11 mouse cellular contexts compared by ENCODE assay signal in the genomic region with DNA sequence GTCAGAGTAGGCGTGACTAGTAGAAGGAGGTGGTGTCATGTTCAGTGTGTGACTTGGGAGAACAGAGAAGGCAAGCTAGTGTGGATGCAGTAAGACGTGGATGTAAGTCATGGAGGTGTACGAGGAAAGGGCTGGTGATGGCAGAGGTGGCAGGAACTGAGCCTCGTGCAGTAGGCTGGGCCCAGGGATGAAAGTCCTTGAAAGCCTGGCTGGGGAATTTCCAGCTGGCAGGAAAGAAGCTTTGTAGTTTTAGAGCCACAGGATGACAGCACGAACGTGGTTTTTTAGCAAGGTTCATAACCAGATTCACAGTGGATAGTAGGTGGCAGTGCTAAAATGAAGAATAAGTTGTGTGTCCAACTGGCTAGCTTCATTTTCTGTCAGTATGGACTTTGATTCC. TPM values are rescaled to one million over a fixed set of nuclear protein-coding genes. Genes with fewer than 3 reads are reported as not detected.
A peak's percentile ranks its signal among the peaks of the same experiment; 100 is the strongest.
DNase-seq lines count a peak whose midpoint lies in the region; ATAC-seq and TF ChIP-seq lines count a peak whose summit lies in the region.
"Had no signal": no experiment of that assay in that cellular context is flagged by ENCODE, and none has a peak within 500 bp of the region (broad histone marks: within the 10 kb centered on the region; RNA-seq: fewer than 3 reads in every experiment).

No protein-coding gene starts in this region.

- no peaks in the 10 kb centered on the region for H3K27me3 ChIP-seq in hindbrain, embryonic 16.5 days (replicated peaks; ENCODE audit: control insufficient read depth, insufficient read depth, low read length)
- H3K27me3 ChIP-seq in hindbrain, embryonic 12.5 days: no peaks in the 10 kb centered on the region
- H3K27me3 ChIP-seq: CH12.LX; liver, embryonic 15.5 days; midbrain, embryonic 15.5 days had no signal

- no peak overlapping the region for H3K4me3 ChIP-seq in hindbrain, embryonic 16.5 days (ENCODE audit: low read length)
- H3K4me3 ChIP-seq in hindbrain, embryonic 12.5 days: no peak overlapping the region
- H3K4me3 ChIP-seq in embryonic fibroblast, embryonic 13.5 days (ENCODE audit: insufficient read depth, low read length): no peak overlapping the region
- H3K4me3 ChIP-seq: liver, embryonic 15.5 days; midbrain, embryonic 15.5 days had no signal

- TF ChIP-seq POLR2A in embryonic fibroblast, embryonic 13.5 days (IDR thresholded peaks at IDR 0.05; ENCODE audit: low read depth, low read length): no peak

- no peak overlapping the region for H3K27ac ChIP-seq in hindbrain, embryonic 16.5 days (ENCODE audit: low read depth, low read length)
- H3K27ac ChIP-seq in hindbrain, embryonic 12.5 days: no peak overlapping the region
- peak overlapping the region; percentile 38 for H3K27ac ChIP-seq in embryonic fibroblast, embryonic 13.5 days (ENCODE audit: insufficient read depth, low read length)
- H3K27ac ChIP-seq: liver, embryonic 15.5 days; midbrain, embryonic 15.5 days had no signal

- ATAC-seq in cerebellum, adult (ENCODE audit: insufficient number of reproducible peaks, low FRiP score, low TSS enrichment): no peak
- ATAC-seq in hindbrain, embryonic 16.5 days: peak; percentile 41
- ATAC-seq in hindbrain, embryonic 12.5 days (ENCODE audit: low FRiP score): no peak
- ATAC-seq: midbrain, embryonic 15.5 days had no signal

- no peaks in the 10 kb centered on the region for H3K36me3 ChIP-seq in hindbrain, embryonic 16.5 days (ENCODE audit: control insufficient read depth, insufficient read depth, low read length)
- no peaks in the 10 kb centered on the region for H3K36me3 ChIP-seq in hindbrain, embryonic 12.5 days
- H3K36me3 ChIP-seq: liver, embryonic 15.5 days; midbrain, embryonic 15.5 days had no signal

- WGBS in hindbrain, embryonic 16.5 days: 44% methylated on average over 6 of the region's 6 CpGs
- 49% methylated on average over 6 of the region's 6 CpGs for WGBS in hindbrain, embryonic 12.5 days

- no peak for TF ChIP-seq CTCF in embryonic fibroblast, embryonic 13.5 days (IDR thresholded peaks at IDR 0.05; ENCODE audit: borderline replicate concordance, insufficient read depth, low read length)

- H3K4me1 ChIP-seq in hindbrain, embryonic 16.5 days (ENCODE audit: control insufficient read depth, insufficient read depth, low read depth, low read length): peaks cover 10% of the 10 kb centered on the region
- peaks cover 22% of the 10 kb centered on the region for H3K4me1 ChIP-seq in hindbrain, embryonic 12.5 days
- peaks cover 17% of the 10 kb centered on the region for H3K4me1 ChIP-seq in embryonic fibroblast, embryonic 13.5 days (ENCODE audit: control insufficient read depth, insufficient read depth, low read length)

- no peaks in the 10 kb centered on the region for H3K9me3 ChIP-seq in hindbrain, embryonic 16.5 days (ENCODE audit: control insufficient read depth, low read length)
- H3K9me3 ChIP-seq in hindbrain, embryonic 12.5 days (replicated peaks): no peaks in the 10 kb centered on the region
- H3K9me3 ChIP-seq: liver, embryonic 15.5 days; midbrain, embryonic 15.5 days had no signal

- no peak overlapping the region for H3K4me2 ChIP-seq in hindbrain, embryonic 16.5 days (ENCODE audit: low read length)
- H3K4me2 ChIP-seq in hindbrain, embryonic 12.5 days (replicated peaks): no peak overlapping the region
- H3K4me2 ChIP-seq: liver, embryonic 15.5 days; midbrain, embryonic 15.5 days had no signal

- peak; percentile 15 to 22 for DNase-seq in cerebellum, postnatal 14 days
- peak; percentile 5 for DNase-seq in CD4-positive helper T cell, adult 2 months (ENCODE audit: low read depth, low spot score)
- no peak for DNase-seq in thymus, postnatal 14 days
- no peak for DNase-seq in spleen, adult 18-20 months

- H3K9ac ChIP-seq in hindbrain, embryonic 16.5 days (ENCODE audit: low read depth, low read length): no peak overlapping the region
- H3K9ac ChIP-seq in hindbrain, embryonic 12.5 days: no peak overlapping the region
- H3K9ac ChIP-seq: liver, embryonic 15.5 days; midbrain, embryonic 15.5 days had no signal

RNA-seq across cellular contexts. Expression of gene Vcl, which starts 41.2 kb away (rescaled TPM):
- 14.8 and 20.6 TPM in 2 replicates for polyA plus RNA-seq in hindbrain, embryonic 16.5 days (2015; fragmentation: Nextera tagmentation; extraction: Ambion mirVana)
- polyA plus RNA-seq in hindbrain, embryonic 12.5 days (2016; fragmentation: Nextera tagmentation; extraction: Ambion mirVana): 39.1 and 46.4 TPM in 2 replicates
- 494 and 636 TPM in 2 replicates for polyA plus RNA-seq in embryonic fibroblast, embryonic 13.5 days (2011; ENCODE audit: insufficient read length, low read depth, missing spikeins)

Comparison
In these comparisons a context has a peak if more than half of its experiments do, and no peak if none do; other contexts are left out.
1. DNase-seq: peak in cerebellum, postnatal 14 days (2 of 2) and CD4-positive helper T cell, adult 2 months (single experiment); none in thymus, postnatal 14 days (single experiment) and spleen, adult 18-20 months (0 of 2).
2. RNA of gene Vcl, which starts 41.2 kb away (polyA plus RNA-seq): 494 to 636 TPM in embryonic fibroblast, embryonic 13.5 days; 39.1 to 46.4 TPM in hindbrain, embryonic 12.5 days and 14.8 to 20.6 TPM in hindbrain, embryonic 16.5 days; every median in the first group is over 10 times any median in the second.